Mouse (Mus musculus): ENCODE results near the gene Dnajc19.

Dnajc19 gene

DNA sequence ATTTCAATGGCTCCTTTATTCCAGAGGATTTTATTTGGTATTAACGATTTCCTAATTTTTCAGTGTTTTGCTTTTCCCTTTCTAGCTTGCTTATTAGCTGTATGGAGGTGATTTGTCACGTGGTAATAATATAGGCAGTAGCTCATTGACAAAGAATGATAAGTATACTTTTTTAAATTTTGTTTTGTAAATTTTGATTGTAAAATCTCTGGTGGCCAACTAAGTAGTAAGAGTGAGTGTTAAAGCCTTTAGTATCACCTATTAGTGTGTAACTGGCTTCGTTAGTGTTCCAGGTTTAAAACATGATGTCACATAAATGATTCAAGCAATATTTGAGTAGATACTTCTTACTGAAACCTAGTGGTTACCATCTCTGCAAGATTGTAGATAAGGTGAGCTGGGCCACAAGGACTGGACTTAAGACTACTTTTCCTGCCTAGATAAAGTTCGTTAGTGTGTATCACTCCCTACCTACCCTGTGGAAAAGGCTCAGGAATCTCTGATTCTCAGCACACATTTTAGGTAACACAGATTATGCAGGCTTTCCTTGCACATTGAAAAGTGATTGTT lies 59.8 kb downstream of the Dnajc19 start:
- DNase-seq = no peak

DNA sequence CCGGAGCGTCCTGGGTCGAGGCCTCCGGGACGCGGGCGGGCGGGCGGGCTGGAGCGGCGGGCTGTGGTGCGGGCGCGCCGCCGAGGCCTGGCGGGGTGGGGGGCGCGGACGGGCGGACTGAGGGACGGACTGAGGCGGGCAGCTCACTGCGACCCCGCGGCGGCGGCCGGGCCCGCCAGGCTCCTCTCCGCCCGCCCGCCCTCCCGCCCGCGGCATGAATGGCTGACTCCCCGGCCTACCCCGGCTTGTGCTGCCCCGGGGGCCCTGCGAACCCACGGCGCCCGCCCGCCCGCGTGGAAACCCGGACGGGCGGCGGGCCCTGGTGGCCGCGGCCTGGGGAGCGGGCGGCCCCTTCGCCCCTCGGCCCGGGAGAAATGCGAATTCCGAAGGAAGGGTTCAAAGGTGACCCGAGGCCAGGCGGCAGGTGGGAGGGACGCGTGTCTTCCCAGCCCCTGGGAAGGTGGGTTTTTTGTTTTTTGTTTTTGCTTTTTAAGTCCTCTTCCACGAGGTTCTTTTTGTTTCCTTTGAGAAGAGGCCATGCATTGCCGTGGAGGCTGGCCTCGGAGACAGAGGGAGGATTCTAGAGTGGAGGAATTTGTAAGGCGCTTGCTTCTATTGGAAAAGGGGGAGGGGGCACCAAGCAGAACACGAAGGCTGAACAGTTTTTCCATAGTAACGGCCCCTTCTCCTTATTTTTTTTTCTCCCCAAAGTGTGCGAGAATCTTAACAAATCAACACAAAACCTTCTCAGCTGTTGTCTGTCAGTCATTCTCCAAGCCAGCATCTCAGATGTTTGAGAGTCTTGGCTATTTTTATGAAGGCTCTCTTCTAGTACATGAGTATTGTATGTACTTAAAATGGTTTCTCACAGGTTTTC lies 60.5 kb downstream of the Dnajc19 start:
- peak in 1 of 2 experiments; percentile 11 for DNase-seq

DNA sequence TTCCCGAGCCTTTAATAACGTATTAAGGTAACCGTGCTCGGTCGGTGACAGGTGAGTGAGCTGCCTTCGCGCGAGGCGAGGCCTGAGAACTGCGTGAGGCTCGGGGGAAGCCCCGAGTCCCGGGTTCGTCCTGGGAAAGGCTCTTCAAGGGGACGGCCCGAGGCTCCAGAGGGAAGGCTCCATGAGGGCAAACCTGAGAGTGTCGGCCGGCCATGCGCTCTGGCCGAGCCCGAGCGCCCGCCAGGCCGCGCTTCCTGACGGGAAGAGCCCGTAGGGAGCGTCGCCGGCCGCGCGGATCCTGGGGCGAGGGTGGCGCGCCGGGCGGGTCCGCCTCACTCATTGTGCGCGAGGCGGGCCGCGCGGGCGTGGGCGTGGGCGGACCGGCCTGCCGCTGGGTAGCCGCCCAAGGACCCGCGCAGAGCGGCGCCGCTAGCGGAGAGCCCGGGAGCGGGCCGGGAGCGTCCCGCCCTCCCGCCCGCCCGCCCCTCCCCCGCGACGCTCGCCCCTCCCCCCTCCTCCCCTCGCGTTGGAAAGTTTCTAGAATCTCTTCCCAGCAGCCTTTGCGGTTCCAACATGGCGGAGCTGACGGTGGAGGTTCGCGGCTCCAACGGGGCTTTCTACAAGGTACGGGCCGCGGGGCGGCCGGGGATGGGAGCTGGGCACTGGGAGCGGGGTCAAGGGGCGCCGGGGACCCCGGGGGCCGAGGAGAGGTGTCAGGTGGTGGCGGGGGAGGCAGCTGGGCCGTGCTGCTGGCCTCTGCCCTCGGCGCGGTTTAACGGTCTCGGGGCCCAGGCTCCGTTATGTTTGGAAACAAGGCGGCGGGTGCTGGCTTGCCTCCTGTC lies 61.4 kb downstream of the Dnajc19 start, which contains the start of gene Fxr1:
Gene Fxr1, plus strand, starts transcription at position 404 of the 842 bp plus-strand sequence.
- DNase-seq = peak; percentile 82 to 88

DNA sequence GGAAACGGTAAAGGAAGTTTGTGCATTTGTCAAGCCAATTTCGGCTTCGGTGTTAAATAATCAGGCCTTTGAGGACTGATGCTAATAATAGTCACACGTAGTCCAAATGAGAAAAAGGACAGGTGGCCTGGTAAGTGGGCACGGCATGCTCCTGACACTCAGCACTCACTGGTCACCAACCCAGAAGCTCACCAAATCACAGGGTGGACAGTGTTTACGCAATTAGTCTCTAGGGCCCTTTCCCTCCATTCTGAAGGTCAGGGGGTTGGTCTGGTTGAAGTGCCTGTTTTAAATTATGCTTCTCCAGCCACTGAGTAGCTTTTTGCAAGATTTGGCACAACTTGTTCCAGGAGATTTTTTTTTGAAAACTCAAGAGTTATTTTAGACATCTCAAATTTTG lies 72.9 kb downstream of the Dnajc19 start:
- no peak for DNase-seq

DNA sequence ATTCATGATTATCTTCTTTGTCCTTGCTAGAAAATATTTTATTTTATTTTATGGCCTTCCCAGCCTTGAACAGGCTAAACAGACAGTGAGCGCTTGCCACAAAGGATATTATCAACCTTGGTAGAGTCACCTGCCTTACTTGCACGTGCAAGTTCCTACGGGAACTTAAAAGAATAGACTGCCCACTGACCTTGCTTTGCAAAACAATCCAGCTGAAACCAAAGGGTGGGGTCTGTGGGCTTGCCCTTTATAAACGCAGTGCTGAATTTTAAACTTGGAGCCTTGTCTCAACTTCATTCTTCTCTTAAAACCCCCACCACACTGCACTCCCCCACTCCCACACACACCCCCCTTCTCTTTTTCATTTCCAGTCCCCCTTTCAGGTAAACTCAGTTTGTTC lies 73.5 kb downstream of the Dnajc19 start:
- DNase-seq = no peak

DNA sequence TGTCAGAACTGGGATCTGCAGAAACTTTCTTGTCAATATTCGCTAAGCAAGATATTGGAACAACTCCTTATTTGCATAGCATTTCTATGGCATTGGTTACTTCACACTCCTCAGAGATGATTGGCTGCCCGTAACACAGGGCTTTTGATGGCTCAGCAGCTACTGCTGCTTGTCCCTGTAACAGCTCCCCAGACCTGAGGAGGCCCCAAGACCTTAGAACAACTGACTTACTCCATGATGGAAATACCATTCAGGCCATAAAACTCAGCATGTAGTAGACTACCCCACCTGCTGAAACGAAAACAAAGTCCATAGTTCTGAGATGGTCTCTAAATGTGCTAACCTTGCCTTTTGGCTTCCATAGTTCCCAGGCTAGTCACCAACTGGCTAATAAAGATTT lies 74.3 kb downstream of the Dnajc19 start:
- DNase-seq = no peak

DNA sequence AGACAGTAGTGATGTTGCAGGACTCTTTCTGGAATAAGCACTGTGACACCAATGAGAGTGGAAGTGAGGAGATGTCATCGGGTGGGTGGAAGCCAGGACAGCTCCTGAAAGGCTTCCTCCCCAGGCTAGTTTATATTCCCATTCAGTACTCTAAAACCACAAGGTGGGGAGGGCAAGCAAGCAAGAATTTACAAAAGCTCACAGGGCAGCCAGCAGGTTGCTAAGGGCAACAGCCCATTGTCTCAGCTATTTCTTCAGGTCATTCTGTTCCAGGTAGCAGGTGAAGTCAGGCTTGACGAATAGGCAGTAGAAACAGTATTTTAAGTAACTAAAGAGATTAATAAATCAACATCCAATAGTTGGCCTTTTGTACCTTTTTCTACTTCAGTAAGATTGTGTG lies 74.8 kb downstream of the Dnajc19 start:
- no peak for DNase-seq

Measured in cerebellum, postnatal 36 days (tissue).